Mouse (Mus musculus): ENCODE results near the gene Gm20388.

DNA sequence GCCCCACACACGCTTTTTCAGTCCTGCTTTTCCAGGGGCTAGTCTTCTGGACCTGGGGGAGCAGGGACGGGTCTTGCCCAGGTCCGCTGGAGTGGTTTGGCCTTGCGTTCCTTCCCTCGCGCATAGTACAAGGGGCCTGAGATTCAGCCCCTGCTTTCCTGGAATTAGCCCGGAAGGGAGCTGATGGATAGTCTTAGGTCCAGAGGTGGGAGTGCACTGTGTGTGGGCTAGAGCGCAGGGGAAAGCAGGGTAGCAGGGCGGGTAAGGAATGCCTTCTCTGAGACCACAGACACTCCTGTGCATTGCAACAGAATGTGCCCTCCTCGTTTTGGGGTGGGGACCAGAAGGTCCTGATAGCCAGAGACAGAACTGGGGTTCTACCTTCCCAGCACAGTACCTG is 2666.5 kb downstream of the Gm20388 start:
- TF ChIP-seq GATA1 (IDR thresholded peaks at IDR 0.05; ENCODE audit: low read length) = no peak
- no peak for TF ChIP-seq TAL1 (IDR thresholded peaks at IDR 0.05; ENCODE audit: low read length)

All from erythroblast, embryonic 14.5 days (primary cell).